Mouse (Mus musculus): ENCODE data around the gene D230025D16Rik. TPM values are rescaled to one million over a fixed set of nuclear protein-coding genes. Genes with fewer than 3 reads are reported as not detected.

D230025D16Rik gene
- polyA plus RNA-seq, 1 experiment from 2014 or later: 30.9 TPM

DNA sequence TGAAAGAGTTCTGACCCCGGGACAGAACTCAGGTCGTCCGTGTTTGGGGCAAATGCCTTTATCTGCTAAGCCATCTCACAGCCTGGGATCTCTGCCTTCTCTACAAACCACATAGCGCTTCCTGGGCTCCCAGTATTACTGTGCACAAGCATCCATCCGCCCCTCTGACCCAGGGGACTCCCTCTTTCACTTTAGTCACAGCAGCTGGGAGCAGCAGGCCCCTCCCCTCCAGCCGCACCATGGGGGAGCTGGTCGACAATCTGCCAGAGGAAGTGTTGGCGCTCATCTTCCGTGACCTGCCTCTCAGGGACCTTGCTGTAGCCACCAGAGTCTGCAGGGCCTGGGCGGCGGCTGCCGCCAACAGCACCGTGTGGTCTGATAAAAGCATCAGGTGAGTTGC lies 41.8 kb downstream of the D230025D16Rik start:
- Histone ChIP-seq H3K4me1 (ENCODE audit: insufficient read depth) (peaks cover 38% of the 10 kb centered on the region), H3K4me3 (ENCODE audit: low read depth, low read length) (no peak overlapping the region), H3K27me3 (ENCODE audit: insufficient read depth, low read length) (peaks cover 51% of the 10 kb centered on the region), H3K36me3 (replicated peaks; ENCODE audit: insufficient read depth, low read length) (no peaks in the 10 kb centered on the region), H3K4me2 (ENCODE audit: low read depth, low read length) (no peak overlapping the region), H3K9me3 (ENCODE audit: low read length) (no peaks in the 10 kb centered on the region), H3K27ac (ENCODE audit: low read depth) (no peak overlapping the region), H3K9ac (replicated peaks) (no peak overlapping the region)
- WGBS (ENCODE audit: insufficient replicate concordance): 43% methylated on average over 13 of the region's 13 CpGs
- DNase-seq (peak; percentile 49), ATAC-seq (no peak)
- TF ChIP-seq EP300 (IDR thresholded peaks at IDR 0.05; ENCODE audit: low read depth) (no peak), CTCF (IDR thresholded peaks at IDR 0.05; ENCODE audit: low read depth) (no peak)

DNA sequence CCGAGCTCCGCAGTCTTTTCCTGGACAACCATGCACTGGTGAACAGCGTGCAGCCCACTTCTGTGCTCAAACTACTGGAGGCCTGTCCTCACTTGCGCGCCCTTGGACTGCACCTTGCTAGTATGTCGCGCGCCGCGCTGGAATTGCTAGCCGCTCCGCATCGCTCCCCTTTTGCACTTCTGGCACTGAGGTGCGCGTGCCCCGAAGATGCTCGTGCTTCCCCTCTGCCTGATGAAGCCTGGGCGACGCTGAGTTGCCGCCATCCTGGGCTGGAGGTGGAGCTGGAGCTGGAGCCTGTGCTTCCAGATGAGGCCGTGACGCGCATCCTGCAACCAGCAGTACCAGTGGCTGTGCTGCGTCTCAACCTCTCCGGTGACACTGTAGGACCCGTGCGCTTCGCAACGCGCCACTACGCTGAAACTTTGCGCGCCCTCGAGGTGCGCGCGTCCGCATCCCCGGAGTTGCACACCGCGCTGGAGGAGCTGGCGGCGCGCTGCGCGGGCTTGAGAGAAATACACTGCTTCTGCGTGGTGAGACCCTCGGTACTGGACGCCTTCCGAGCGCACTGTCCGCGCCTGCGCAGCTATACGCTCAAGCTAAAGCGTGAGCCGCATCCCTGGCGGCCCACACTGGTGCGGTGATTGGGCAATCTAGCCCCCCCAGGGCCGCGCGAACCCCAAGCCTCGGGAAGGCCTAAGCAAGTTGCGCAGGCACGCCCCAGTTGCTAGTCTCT lies 43.6 kb downstream of the D230025D16Rik start:
- ATAC-seq: no peak
- 7% methylated on average over 65 of the region's 65 CpGs for WGBS (ENCODE audit: insufficient replicate concordance)
- Histone ChIP-seq H3K27me3 (ENCODE audit: insufficient read depth, low read length) (peaks cover 67% of the 10 kb centered on the region), H3K9ac (replicated peaks) (peak overlapping the region; percentile 30; the same call in 1 of the 2 replicates), H3K4me2 (ENCODE audit: low read depth, low read length) (peak overlapping the region; percentile 76), H3K27ac (ENCODE audit: low read depth) (no peak overlapping the region), H3K9me3 (ENCODE audit: low read length) (no peaks in the 10 kb centered on the region), H3K4me1 (ENCODE audit: insufficient read depth) (peaks cover 33% of the 10 kb centered on the region), H3K36me3 (replicated peaks; ENCODE audit: insufficient read depth, low read length) (no peaks in the 10 kb centered on the region), H3K4me3 (ENCODE audit: low read depth, low read length) (peak overlapping the region; percentile 42)
- DNase-seq: no peak
- TF ChIP-seq EP300 (IDR thresholded peaks at IDR 0.05; ENCODE audit: low read depth) (no peak), CTCF (IDR thresholded peaks at IDR 0.05; ENCODE audit: low read depth) (no peak)

DNA sequence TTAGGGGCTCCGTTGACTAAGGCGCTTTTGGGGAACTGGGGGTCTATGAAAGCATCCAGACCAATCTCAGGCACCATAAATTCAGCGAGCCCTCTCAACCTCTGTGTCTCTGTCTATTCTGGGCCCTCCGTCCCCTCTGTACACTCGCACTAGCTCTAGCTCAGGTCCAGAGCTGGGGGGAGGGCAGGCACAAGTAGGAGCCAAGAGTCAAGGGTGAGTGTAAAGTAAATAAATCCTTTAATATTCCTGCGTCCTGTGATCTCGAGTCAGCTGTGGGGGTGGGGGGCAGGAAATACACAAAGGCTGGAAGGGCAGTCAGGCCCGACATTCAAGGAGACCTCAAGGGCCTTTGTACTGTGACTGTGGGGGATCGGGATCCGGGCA lies 44.1 kb downstream of the D230025D16Rik start:
- H3K27me3 ChIP-seq (ENCODE audit: insufficient read depth, low read length): peaks cover 67% of the 10 kb centered on the region
- DNase-seq (no peak), ATAC-seq (peak; percentile 28; the same call in 1 of the 2 replicates)
- TF ChIP-seq CTCF (IDR thresholded peaks at IDR 0.05; ENCODE audit: low read depth): no peak
- TF ChIP-seq EP300 (IDR thresholded peaks at IDR 0.05; ENCODE audit: low read depth): no peak
- H3K9me3 ChIP-seq (ENCODE audit: low read length): no peaks in the 10 kb centered on the region
- H3K4me3 ChIP-seq (ENCODE audit: low read depth, low read length): peak overlapping the region; percentile 42
- no peaks in the 10 kb centered on the region for H3K36me3 ChIP-seq (replicated peaks; ENCODE audit: insufficient read depth, low read length)
- no peak overlapping the region for H3K27ac ChIP-seq (ENCODE audit: low read depth)
- peaks cover 28% of the 10 kb centered on the region for H3K4me1 ChIP-seq (ENCODE audit: insufficient read depth)
- peak overlapping the region; percentile 76 for H3K4me2 ChIP-seq (ENCODE audit: low read depth, low read length)
- 16% methylated on average over 10 of the region's 10 CpGs for WGBS (ENCODE audit: insufficient replicate concordance)
- peak overlapping the region; percentile 30; the same call in 1 of the 2 replicates for H3K9ac ChIP-seq (replicated peaks)

DNA sequence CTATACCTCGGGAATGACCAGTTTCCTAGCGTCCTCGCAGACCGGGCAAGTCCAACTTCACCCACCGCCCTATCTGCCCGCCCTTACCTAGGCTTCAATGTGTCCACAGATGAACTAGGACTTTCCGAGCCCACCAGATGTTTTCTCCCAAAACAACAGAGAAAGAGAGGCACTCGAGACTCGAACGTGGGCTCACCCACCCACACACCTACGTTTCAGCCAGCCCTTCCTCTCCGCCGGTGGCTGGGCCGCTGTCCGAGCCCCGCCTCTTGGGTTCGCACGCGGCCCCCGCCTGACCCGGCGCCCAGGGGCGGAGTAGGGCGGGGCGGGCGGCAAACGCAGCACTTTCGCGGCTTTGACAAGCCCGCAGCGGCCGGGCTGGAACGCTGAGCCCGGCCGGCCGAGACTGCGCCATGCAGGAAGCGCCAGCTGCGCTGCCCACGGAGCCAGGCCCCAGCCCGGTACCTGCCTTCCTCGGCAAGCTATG lies 44.6 kb downstream of the D230025D16Rik start, which contains the start of gene Hsf4:
Gene Hsf4, plus strand, starts transcription at position 341 of the 487 bp plus-strand sequence.
- TF ChIP-seq CTCF (IDR thresholded peaks at IDR 0.05; ENCODE audit: low read depth) (no peak), EP300 (IDR thresholded peaks at IDR 0.05; ENCODE audit: low read depth) (no peak)
- WGBS (ENCODE audit: insufficient replicate concordance): 1% methylated on average over 40 of the region's 42 CpGs
- Histone ChIP-seq H3K9me3 (ENCODE audit: low read length) (no peaks in the 10 kb centered on the region), H3K36me3 (replicated peaks; ENCODE audit: insufficient read depth, low read length) (no peaks in the 10 kb centered on the region), H3K27ac (ENCODE audit: low read depth) (no peak within 1 kb of the TSS), H3K9ac (replicated peaks) (peak within 1 kb of the TSS; percentile 30; the same call in 1 of the 2 replicates), H3K4me3 (ENCODE audit: low read depth, low read length) (peak within 1 kb of the TSS; percentile 42), H3K4me2 (ENCODE audit: low read depth, low read length) (peak within 1 kb of the TSS; percentile 76), H3K4me1 (ENCODE audit: insufficient read depth) (peaks cover 26% of the 10 kb centered on the region), H3K27me3 (ENCODE audit: insufficient read depth, low read length) (peaks cover 71% of the 10 kb centered on the region)
- peak; percentile 49 for DNase-seq
- peak; percentile 58 for ATAC-seq

DNA sequence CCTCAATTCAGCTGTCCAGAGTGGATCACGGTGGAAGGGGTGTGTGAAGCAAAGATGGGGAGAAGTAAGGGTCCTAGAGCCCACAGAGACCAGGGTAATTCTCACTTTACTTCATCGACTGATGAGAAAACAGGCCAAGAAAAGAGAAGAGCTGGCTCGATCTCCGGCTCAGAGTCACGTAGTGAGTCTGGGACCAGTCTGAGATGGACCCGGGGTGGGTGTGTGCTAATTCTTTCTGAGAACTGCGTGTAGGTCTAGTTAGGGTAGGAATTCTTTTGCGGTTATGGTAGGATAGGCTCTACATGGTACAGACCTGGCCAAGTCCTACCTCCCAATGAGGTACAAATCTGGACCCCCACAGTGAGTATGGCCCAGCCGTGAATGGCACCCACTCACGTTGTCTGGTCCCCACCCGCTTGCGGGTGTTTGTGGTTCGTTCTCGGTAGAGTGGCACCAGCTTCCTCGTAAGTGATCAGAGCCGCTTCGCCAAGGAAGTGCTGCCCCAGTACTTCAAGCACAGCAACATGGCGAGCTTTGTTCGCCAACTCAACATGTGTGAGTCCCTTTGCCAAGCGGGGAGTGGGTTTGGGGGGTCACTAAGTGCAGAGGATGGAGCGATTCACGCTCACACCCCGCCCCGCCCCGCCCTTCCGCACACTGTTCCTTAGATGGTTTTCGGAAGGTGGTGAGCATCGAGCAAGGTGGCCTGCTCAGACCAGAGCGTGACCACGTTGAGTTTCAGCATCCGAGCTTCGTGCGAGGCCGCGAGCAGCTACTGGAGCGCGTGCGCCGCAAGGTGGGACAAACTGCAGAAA lies 45.4 kb downstream of the D230025D16Rik start:
- H3K9ac ChIP-seq (replicated peaks): no peak overlapping the region
- no peak overlapping the region for H3K27ac ChIP-seq (ENCODE audit: low read depth)
- H3K4me2 ChIP-seq (ENCODE audit: low read depth, low read length): peak overlapping the region; percentile 76; the same call in 1 of the 2 replicates
- no peak for TF ChIP-seq EP300 (IDR thresholded peaks at IDR 0.05; ENCODE audit: low read depth)
- TF ChIP-seq CTCF (IDR thresholded peaks at IDR 0.05; ENCODE audit: low read depth): no peak
- DNase-seq (no peak), ATAC-seq (no peak)
- H3K27me3 ChIP-seq (ENCODE audit: insufficient read depth, low read length): peaks cover 80% of the 10 kb centered on the region
- 6% methylated on average over 39 of the region's 39 CpGs for WGBS (ENCODE audit: insufficient replicate concordance)
- no peaks in the 10 kb centered on the region for H3K36me3 ChIP-seq (replicated peaks; ENCODE audit: insufficient read depth, low read length)
- H3K4me3 ChIP-seq (ENCODE audit: low read depth, low read length): peak overlapping the region; percentile 42
- peaks cover 19% of the 10 kb centered on the region for H3K4me1 ChIP-seq (ENCODE audit: insufficient read depth)
- H3K9me3 ChIP-seq (ENCODE audit: low read length): no peaks in the 10 kb centered on the region

DNA sequence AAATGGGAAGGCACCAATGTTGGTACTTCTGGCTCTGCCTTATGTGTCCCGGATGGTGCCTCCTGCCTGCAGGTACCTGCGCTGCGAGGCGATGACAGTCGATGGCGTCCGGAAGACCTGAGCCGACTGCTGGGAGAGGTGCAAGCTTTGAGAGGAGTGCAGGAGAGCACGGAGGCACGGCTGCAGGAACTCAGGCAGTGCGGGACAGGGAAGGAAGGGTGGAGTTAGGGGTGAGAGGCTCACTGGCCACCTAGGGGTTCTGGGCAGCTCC lies 45.9 kb downstream of the D230025D16Rik start:
- WGBS (ENCODE audit: insufficient replicate concordance): 4% methylated on average over 11 of the region's 11 CpGs
- H3K4me3 ChIP-seq (ENCODE audit: low read depth, low read length): no peak overlapping the region
- no peak for DNase-seq

More for the DNA sequence above, 45.9 kb downstream of the D230025D16Rik start:
- no peak overlapping the region for H3K4me2 ChIP-seq (ENCODE audit: low read depth, low read length)
- peaks cover 85% of the 10 kb centered on the region for H3K27me3 ChIP-seq (ENCODE audit: insufficient read depth, low read length)
- peaks cover 17% of the 10 kb centered on the region for H3K4me1 ChIP-seq (ENCODE audit: insufficient read depth)
- H3K9me3 ChIP-seq (ENCODE audit: low read length): no peaks in the 10 kb centered on the region
- H3K36me3 ChIP-seq (replicated peaks; ENCODE audit: insufficient read depth, low read length): no peaks in the 10 kb centered on the region
- no peak for ATAC-seq
- TF ChIP-seq CTCF (IDR thresholded peaks at IDR 0.05; ENCODE audit: low read depth): 0 out of 2 replicates have a peak, but pooled peaks have one; percentile 6
- no peak for TF ChIP-seq EP300 (IDR thresholded peaks at IDR 0.05; ENCODE audit: low read depth)
- H3K27ac ChIP-seq (ENCODE audit: low read depth): no peak overlapping the region
- H3K9ac ChIP-seq (replicated peaks): no peak overlapping the region
